Mouse (Mus musculus) T-helper 1 cell (primary cell): ENCODE data around the gene Qrich2.
"Not testable (repeated sequence)": the region's sequence is repeated elsewhere in the genome, so short reads cannot be mapped to it uniquely, and the experiment has no call there.

ENCODE experiments used
- in situ Hi-C: fragments of 300-600 bp; cut with MboI, MseI; formaldehyde crosslinking; loops from one replicate; pipeline ENCODE4 v1.15.1; 2025; ENCODE audit warnings: high pct_unique_total_duplicates

The Qrich2 gene

GRCm38 (mm10) chr11:116489771-116490231 lies 23.8 kb upstream of the Qrich2 start:
- in situ Hi-C loops, result loop anchor here (5.0 kb wide), 1 partner anchor 42 kb away; the partner anchor contains the start of gene Sphk1

- in situ Hi-C loops, result no loop called here
Measured at GRCm38 (mm10) chr11:116488693-116489375, 22.8 kb upstream of the Qrich2 start.

GRCm38 (mm10) chr11:116488207-116488606 lies 22.2 kb upstream of the Qrich2 start:
- in situ Hi-C loops, result no loop called here

GRCm38 (mm10) chr11:116484261-116484660 lies 18.2 kb upstream of the Qrich2 start:
- in situ Hi-C loops, result no loop called here

GRCm38 (mm10) chr11:116481776-116482175 lies 15.7 kb upstream of the Qrich2 start:
- in situ Hi-C loops, result no loop called here

- in situ Hi-C loops, result no loop called here
Measured at GRCm38 (mm10) chr11:116480975-116481374, 14.9 kb upstream of the Qrich2 start.

GRCm38 (mm10) chr11:116479832-116480231 lies 13.8 kb upstream of the Qrich2 start:
- in situ Hi-C loops, result no loop called here

- in situ Hi-C loops, result no loop called here
Measured at GRCm38 (mm10) chr11:116478978-116479377, 12.9 kb upstream of the Qrich2 start.

GRCm38 (mm10) chr11:116477160-116477759 lies 11.2 kb upstream of the Qrich2 start:
- in situ Hi-C loops, result no loop called here

- in situ Hi-C loops, result no loop called here
Measured at GRCm38 (mm10) chr11:116476696-116477095, 10.7 kb upstream of the Qrich2 start.

- in situ Hi-C loops, result no loop called here
Measured at GRCm38 (mm10) chr11:116476041-116476440, 10.0 kb upstream of the Qrich2 start.

GRCm38 (mm10) chr11:116472275-116472674 lies 6.2 kb upstream of the Qrich2 start:
- in situ Hi-C loops, result no loop called here

GRCm38 (mm10) chr11:116470896-116471295 lies 4.9 kb upstream of the Qrich2 start:
- in situ Hi-C loops, result no loop called here

- in situ Hi-C loops, result no loop called here
Measured at GRCm38 (mm10) chr11:116470249-116470648, 4.2 kb upstream of the Qrich2 start.

GRCm38 (mm10) chr11:116468338-116468737 lies 2.3 kb upstream of the Qrich2 start:
- in situ Hi-C loops, result not testable (repeated sequence)

GRCm38 (mm10) chr11:116463833-116464232 lies 2.2 kb downstream of the Qrich2 start:
- in situ Hi-C loops, result no loop called here

- in situ Hi-C loops, result no loop called here
Measured at GRCm38 (mm10) chr11:116463338-116463737, 2.7 kb downstream of the Qrich2 start.

GRCm38 (mm10) chr11:116459786-116460185 lies 6.3 kb downstream of the Qrich2 start:
- in situ Hi-C loops, result loop anchor here (5.0 kb wide), 1 partner anchor 237 kb away; no protein-coding TSS in a partner anchor

- in situ Hi-C loops, result loop anchor here (5.0 kb wide), 1 partner anchor 234 kb away; no protein-coding TSS in a partner anchor
Measured at GRCm38 (mm10) chr11:116456234-116456633, 9.8 kb downstream of the Qrich2 start.

- in situ Hi-C loops, result no loop called here
Measured at GRCm38 (mm10) chr11:116453889-116454288, 12.2 kb downstream of the Qrich2 start.

- in situ Hi-C loops, result loop anchor here (5.0 kb wide), 1 partner anchor 132 kb away; no protein-coding TSS in a partner anchor
Measured at GRCm38 (mm10) chr11:116449341-116449740, 16.7 kb downstream of the Qrich2 start.

- in situ Hi-C loops, result loop anchor here (5.0 kb wide), 1 partner anchor 131 kb away; no protein-coding TSS in a partner anchor
Measured at GRCm38 (mm10) chr11:116447822-116448221, 18.2 kb downstream of the Qrich2 start.
